Mouse (Mus musculus) mature B cell (primary cell): ENCODE data around the gene Slc7a14.

Experiments
- in situ Hi-C: fragments of 300-500 bp; cut with MboI; formaldehyde crosslinking; loops from 2 replicates; pipeline ENCODE4 v1.14.3; 2019

Gene Slc7a14

GRCm38 (mm10) chr3:31261418-31262014 lies 48.7 kb downstream of the Slc7a14 start:
- in situ Hi-C loops: no loop called here

GRCm38 (mm10) chr3:31260964-31261346 lies 49.2 kb downstream of the Slc7a14 start:
- in situ Hi-C loops: no loop called here

DNA sequence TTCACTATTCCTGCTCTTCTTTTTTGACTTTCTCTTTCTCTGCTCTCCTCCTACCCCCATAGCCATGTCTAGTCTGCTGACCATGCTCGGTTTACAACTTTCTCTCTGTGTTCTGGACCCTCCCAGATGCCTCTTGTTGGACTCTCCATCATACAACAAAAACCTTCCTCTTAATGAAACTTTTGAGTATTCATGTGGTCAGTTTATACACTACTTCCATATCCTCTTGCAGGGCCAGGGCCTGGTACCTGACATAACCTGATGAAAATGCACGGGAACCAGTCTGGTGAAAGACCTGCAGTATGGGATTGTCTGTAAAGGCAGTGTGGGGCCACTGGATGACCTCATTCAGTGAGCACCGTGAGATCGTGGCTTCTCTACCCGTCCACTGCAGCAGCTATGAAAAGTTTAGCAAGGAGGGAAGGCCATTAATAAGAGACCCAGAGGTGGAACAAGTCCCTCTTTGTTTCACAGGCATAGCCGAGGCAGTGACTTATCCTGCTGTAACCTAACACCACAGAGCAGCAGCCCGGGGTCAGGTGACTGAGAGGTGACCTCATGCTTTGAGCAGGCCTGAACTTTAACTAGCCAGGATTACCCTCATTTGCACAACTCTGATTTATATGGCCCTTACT lies 49.7 kb downstream of the Slc7a14 start:
- in situ Hi-C loops: no loop called here

DNA sequence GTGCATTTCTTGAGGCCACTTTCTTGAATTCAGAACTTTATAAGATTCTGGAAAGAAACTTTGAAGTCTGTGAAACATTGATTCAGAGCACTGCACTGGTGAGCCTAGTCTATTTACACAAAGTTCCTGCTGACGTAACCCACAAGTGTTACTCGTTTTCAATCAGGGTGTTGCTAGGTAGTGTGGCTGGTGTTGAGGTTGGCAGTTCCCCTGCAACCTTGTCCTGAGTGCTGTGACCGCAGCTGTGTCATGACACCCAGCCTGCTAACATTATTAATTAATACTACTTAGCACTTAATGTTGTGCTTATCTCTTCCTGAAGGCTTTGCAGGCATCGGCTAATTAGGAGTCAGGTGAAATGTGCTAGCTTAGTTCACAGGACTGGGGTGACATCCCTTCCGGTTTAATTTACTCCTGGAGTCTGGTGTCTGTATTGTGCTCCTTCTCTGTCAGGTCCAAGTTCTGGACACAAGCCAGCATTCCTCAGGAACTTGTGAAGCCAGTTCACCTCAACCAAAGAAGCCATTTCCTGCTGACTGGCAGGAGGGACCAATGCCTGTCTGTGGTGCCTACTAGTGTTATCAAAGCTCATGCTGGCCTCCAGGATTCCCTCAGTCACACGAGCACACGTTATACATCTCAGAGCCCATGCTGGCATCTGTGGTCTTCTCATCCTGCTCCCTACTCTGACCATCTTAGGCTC lies 50.5 kb downstream of the Slc7a14 start:
- in situ Hi-C loops: no loop called here

DNA sequence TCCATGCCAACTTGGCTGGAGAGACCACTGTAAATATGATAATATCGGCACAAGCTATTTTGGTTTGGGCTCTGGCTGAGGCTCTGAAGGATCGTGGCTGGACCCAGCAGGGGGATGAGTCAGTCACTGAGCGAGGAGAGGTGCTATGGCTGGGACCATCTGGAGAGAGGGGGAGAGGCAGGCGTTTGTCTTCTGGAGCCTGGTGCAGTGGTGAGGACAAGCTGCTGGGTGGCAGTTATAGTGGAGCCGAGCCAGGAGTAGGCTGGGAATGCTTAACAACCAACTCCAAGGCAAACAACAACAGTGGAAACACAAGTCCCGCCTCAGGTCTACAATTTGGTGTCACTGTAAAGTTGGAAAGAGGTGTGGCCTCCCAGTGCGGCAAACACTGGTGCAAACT lies 55.8 kb downstream of the Slc7a14 start:
- in situ Hi-C loops: no loop called here

DNA sequence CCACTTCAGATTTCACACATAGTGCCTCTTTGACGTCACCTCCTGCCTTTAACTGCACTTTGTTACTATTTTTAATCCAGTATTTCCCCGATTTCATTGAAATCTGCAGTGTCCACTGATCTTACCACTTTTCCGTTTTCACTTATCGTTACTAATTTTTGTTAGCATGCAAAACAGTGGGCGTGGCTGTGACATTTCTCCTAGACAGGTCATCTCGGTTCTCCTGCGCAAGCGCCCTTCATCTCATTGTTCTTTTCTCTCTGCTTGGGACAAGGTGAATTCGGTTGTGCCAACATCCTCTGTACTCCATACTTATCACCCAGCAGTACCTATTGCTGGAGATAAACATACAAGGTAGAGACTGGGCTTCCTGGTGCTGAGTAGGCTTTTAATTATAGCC lies 56.3 kb downstream of the Slc7a14 start:
- in situ Hi-C loops: no loop called here

GRCm38 (mm10) chr3:31252566-31252965 lies 57.6 kb downstream of the Slc7a14 start:
- in situ Hi-C loops: no loop called here

- in situ Hi-C loops: no loop called here
These were observed 66.7 kb downstream of the Slc7a14 start for GRCm38 (mm10) chr3:31243478-31243877.

DNA sequence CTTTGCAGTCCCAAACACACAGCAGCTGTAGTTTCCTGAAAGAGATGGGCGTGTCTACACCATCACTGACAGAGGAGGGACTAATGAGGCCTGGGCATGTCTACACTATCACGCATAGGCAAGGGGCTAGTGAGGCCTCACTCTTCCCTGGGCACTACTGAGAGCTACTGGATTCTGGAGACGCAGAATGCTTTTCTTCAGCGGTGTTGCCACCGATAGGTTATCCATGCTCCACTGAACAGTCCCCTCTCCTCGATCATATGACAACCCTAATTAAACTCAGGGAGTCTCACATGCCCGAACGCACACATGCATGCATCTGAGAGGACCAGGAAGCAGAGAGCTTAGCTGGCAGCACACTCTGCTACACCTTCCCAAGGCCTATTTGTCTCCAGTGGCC lies 69.3 kb downstream of the Slc7a14 start:
- in situ Hi-C loops: no loop called here

GRCm38 (mm10) chr3:31239645-31240044 lies 70.5 kb downstream of the Slc7a14 start:
- in situ Hi-C loops: no loop called here

DNA sequence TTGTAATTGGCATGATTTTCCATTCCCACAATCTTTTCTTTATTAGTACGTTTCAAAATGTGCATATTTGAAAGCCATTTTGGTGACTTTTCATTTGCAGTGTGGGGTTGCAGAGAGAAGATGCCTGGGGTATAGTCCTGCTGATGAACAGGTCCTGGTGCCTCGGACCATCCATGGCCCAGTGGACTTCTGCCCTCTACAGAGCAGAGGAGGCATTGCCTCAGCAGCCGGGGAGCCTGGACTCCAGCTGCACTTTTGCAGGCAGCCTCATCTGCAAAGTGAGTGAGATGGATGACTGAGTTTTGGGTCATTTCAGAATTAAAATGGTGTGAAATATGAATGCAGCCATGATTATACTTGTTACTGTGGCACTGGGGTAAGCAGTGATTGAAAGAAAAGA lies 72.2 kb downstream of the Slc7a14 start:
- in situ Hi-C loops: no loop called here

GRCm38 (mm10) chr3:31236146-31236545 lies 74.0 kb downstream of the Slc7a14 start:
- in situ Hi-C loops: no loop called here

DNA sequence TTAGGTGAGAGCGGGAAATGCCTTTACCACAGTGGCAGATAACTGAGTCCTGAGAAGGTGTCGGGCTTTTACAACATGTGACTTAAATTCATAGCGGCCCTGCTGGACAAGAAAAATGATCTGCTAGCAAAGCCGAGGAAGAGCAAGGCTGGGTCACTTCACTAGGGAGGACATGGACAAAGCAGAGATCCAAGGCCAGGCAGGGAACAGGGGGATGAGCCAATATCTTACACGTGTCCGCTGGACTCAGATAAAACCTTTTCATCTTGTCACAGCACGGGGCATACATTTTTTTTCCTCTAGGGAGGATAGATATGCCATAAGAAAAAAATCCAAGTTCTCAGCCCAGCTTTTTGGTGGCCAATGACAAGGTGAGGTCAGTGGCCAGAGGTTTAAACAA lies 75.8 kb downstream of the Slc7a14 start:
- in situ Hi-C loops: no loop called here

- in situ Hi-C loops: no loop called here
These were observed 76.3 kb downstream of the Slc7a14 start for GRCm38 (mm10) chr3:31233746-31234312.

- in situ Hi-C loops: no loop called here
These were observed 80.9 kb downstream of the Slc7a14 start for GRCm38 (mm10) chr3:31229281-31229680.

DNA sequence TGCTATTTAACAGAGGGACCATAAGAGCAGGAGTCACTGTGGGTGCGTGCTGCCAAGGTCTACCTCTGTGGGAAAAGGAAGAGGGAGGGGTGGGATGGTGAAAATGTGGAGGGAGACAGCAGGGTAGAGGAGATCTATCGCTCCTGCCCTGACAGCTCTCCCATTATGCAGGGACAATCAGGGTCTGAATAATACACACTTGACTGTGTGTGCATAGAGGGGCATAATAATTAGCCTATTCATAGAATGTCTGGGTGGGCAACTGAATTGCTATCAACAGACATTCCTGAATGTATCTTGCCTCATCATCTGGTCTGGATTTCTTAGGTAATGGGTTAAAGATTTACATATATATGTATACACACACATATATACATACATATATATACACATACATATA lies 81.7 kb downstream of the Slc7a14 start:
- in situ Hi-C loops: no loop called here

DNA sequence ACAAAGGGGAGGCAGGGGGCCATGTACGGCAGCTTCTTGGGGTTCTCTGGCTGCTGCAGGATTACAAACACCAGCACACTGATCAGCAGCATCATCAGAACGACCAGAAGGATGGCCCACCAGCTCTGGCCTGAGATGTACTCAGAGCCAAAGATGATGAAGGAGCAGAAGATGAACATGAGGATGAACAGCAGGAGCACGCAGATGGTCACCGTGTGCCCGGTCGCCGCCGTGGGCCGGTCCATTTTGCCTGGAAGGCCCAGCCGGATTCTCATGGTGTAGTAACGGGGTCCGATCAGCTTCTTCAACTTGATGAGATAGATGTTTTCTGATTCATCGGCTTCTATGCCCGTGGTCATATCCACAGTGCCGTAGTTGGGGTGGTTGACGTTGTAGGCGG lies 86.6 kb downstream of the Slc7a14 start:
- in situ Hi-C loops: no loop called here

DNA sequence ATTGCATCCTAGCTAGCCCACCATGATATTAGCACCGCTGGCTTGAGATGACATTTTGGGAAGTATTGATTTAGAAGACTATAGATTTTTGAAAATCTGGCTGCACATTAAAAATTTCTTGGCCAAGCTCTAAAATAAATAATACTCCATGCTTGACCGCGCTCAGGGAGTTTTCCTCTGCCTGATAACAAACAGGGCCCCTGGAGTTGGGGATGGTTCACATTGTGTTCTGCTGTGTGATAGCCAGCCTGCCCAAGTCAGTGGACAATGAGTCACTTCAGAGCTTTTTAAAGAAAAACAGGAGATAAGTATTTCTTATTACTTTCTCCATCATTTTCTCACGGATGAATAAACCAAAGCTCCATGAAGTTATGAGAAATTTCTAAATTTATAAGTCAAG lies 90.1 kb downstream of the Slc7a14 start:
- in situ Hi-C loops: no loop called here

DNA sequence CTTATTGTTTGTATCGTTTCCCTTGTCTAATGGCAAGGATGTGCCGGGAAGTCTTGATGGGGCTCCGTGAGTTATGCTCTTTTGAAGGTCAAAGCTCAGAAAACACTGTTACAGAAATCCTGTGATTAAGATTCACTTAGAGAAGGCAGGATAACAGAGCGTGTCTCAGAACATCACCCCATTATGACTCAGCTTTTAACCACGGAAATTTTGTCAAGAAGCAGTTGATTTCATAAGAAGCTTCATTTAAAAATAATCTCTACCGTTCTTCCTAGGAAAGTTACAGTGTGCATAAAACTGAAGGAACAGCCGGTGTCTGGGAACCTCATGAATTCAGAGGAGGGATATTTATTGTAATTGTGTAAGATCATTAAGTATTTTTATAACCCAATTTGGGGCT lies 90.7 kb downstream of the Slc7a14 start:
- in situ Hi-C loops: no loop called here

GRCm38 (mm10) chr3:31217523-31217922 lies 92.7 kb downstream of the Slc7a14 start:
- in situ Hi-C loops: no loop called here

DNA sequence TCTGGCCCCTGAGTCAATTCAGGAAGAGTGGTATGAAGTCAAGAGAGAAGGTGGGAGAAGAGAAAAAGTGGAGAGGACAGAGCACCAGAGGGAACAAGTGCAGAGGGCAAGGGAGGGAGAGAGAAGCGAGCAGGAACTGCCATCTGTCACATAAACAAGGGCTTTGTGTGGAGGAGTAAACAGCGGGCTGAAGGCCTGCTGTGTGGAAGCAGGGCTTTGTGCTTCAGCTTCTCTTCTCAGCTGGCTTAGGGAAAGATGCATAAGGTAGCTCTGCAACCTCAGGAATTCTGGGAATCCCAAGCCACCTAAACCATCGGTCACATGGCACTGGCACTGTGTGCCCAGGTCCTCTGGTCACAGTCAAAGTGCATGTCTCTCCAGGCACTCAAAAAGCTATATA lies 96.4 kb downstream of the Slc7a14 start:
- in situ Hi-C loops: no loop called here

GRCm38 (mm10) chr3:31212205-31213038 lies 97.8 kb downstream of the Slc7a14 start:
- in situ Hi-C loops: no loop called here
